Mouse (Mus musculus): ENCODE results near the gene Kif1bp.

DNA sequence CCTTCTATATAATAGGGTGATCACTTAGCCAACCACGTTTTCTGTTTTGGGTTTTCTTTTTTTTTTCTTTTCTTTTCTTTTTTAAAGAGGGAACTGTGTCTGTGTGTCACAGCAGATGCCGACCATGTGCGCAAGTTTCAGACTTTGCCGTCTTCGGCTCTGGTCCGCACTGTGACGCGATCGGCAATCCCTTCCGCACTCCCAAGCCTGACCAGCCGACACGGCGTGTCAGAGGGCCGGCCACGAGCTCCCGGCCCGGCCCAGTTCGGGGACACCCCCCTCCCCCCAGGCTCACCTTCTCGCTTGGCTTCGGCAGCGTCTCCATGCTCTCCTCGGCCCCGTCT, 23.5 kb upstream of the Kif1bp start:
- TF ChIP-seq CTCF (IDR thresholded peaks at IDR 0.05; ENCODE audit: low read depth) (no peak), EP300 (IDR thresholded peaks at IDR 0.05; ENCODE audit: low read depth) (no peak)

Measured in heart, postnatal 0 days (tissue).